Mouse (Mus musculus) inflammation-experienced regulatory T-cells, adult 6 months (primary cell): Measurements from ENCODE around the gene Stard10. TPM values are rescaled to one million over a fixed set of nuclear protein-coding genes. Genes with fewer than 3 reads are reported as not detected.
A peak's percentile ranks its signal among the peaks of the same experiment; 100 is the strongest.

Source experiments
- ATAC-seq: one replicate; pipeline ENCODE4 v1.8.0; 2017
- polyA plus RNA-seq, 3 experiments: library from polyadenylated mRNA; unstranded; fragments of 100-300 nt; shearing (Covaris generic); gene quantifications; one replicate each; pipeline ENCODE4 v1.2.1; 2017

Stard10 gene
- 1 to 10 TPM; 1.7 to 5.6 (median 2.0) TPM for polyA plus RNA-seq

- no peak for ATAC-seq
These were observed at the start of gene Stard10 for GRCm38 (mm10) chr7:101317014-101317413. Gene Stard10 (plus strand): TSS chr7:101317086.

- no peak for ATAC-seq
These were observed 49.2 kb upstream of the Stard10 start for GRCm38 (mm10) chr7:101267457-101268259.

DNA sequence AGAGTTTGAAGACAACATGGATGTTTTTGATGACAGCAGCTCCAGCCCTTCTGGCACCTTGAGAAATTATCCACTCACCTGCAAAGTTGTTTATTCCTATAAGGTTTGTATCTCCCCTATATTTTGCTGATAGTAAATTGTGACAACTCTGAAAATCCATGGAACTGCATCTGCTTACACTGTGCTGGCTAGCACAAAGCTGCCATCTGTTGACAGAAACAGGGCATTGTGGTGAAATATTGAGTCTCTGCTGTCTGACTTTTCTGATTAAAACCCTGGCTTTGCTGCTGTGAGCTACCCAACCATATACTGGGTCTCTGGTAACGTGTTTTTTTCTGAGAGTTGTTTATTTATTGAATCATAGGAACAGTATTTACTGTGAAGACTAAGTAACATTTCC is 45.3 kb upstream of the Stard10 start:
- no peak for ATAC-seq

DNA sequence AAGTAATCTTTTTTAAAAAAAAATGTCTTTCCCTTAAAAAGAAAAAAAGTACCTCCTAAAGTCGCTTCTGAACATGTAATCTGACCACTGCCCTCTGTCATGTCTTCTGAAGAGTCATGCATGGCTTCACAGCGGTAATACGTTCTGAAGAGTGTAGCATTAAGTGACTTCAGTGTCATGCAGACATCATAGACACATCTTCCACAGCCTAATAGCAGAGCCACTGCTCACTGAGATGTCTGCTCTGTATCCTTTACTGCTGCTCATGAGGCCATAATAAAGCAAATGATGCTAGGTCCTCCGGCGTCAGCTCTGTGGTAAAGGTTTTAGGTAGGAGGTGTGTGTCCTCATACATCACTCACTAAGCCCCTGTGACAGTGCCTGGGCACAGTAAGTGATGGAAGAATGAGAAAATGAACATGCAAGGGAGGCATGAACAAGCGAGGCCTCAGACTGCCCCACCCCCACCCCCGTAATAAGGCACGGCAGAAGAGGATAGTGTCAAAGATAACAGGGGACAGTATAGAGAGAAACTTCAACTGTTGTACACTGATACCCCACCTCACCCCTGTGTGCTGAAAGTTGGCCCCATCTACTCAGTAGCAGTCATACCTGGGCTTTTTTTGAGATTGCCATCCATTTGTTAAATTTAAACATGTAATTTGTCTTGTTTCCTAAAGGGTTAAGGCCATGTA is 44.3 kb upstream of the Stard10 start:
- no peak for ATAC-seq

GRCm38 (mm10) chr7:101282721-101283120 is 34.2 kb upstream of the Stard10 start:
- ATAC-seq = no peak

GRCm38 (mm10) chr7:101284504-101284903 is 32.4 kb upstream of the Stard10 start:
- no peak for ATAC-seq

DNA sequence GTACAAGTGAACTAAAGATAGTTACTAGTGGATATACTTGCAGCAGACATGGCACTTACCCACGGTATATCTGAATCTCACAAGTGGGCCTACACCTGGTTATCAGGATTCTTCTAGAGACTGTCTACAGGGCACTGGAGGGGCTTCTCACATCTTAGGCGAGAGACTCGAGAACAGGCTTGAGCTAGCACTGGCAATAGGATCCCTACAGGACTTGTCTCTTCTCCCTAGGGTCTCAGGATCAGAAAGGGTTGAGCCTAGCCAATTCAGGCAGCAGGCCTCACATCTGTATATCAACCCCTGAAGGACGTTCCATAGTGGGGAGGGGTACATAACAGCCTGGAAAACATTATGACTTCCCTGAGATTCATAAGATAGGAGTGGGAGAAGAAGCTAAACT is 30.0 kb upstream of the Stard10 start:
- ATAC-seq = no peak

- no peak for ATAC-seq
These were observed 29.1 kb upstream of the Stard10 start for GRCm38 (mm10) chr7:101287820-101288219.

DNA sequence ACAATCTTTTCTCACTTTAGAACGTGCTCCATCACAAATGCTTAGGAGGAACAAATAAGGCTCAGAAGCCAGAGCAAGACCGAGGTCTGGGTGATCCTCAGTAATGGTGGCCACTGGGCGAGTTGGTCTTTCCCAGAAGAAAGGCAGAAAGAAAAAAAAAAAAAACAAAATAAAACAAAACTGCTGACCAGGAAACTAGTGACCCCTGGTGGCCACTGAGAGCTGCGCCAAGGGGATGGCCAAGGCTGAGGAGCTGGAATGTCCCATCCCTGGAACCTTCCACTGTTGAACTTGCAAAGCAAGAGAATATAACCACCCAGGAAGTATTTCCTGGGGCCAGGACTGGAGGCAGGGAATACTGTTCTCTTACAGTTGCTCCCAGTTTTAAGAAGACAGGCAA is 28.4 kb upstream of the Stard10 start:
- ATAC-seq = no peak

- ATAC-seq = no peak
These were observed 26.5 kb upstream of the Stard10 start for GRCm38 (mm10) chr7:101290401-101290800.

GRCm38 (mm10) chr7:101291211-101291610 is 25.7 kb upstream of the Stard10 start:
- no peak for ATAC-seq

GRCm38 (mm10) chr7:101291641-101292040 is 25.2 kb upstream of the Stard10 start:
- no peak for ATAC-seq

- ATAC-seq = no peak
These were observed 24.8 kb upstream of the Stard10 start for GRCm38 (mm10) chr7:101292086-101292485.

GRCm38 (mm10) chr7:101292696-101293095 is 24.2 kb upstream of the Stard10 start:
- no peak for ATAC-seq

DNA sequence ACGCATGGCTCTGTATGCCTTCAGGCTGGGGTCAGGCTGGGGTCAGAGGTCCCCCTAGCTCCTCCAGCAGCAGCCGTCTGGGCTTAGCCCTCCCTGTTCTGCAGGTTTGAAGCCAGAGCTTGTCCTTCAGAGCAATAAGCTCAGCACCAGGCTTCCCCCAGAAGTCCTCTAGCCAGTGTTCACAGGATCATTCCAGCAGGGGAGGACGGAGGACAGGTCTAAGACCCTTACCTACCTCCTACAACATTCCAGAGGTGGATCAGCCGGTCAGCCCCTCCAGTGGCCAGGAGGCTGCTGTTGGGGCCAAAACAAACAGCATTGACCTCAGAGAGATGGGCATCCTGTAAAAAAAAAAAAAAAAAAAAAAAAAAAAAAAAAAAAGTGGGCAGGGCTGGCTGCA is 23.7 kb upstream of the Stard10 start:
- ATAC-seq = no peak

GRCm38 (mm10) chr7:101293611-101294010 is 23.3 kb upstream of the Stard10 start:
- ATAC-seq = no peak

DNA sequence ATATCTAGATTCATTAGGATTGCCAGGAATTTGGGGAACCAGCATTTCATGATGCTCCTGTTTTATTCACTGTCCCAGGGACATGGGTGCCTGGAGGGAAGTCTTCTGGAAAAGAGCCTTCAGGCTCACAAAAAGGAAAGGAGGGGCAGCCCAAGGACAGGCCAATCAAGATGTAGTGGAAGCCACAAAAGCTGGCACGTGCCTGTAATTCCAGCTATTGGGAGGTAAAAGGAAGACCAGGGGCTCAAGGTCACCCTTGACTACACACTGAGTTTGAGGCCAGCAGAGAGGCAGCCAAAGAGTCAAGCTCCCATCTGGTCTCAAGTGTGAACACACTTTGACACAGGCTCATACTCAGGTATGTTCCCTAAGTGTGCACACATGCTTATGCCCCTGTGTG is 21.4 kb upstream of the Stard10 start:
- no peak for ATAC-seq

GRCm38 (mm10) chr7:101296252-101297022 is 20.4 kb upstream of the Stard10 start:
- ATAC-seq = no peak

GRCm38 (mm10) chr7:101297023-101297405 is 19.9 kb upstream of the Stard10 start:
- no peak for ATAC-seq

DNA sequence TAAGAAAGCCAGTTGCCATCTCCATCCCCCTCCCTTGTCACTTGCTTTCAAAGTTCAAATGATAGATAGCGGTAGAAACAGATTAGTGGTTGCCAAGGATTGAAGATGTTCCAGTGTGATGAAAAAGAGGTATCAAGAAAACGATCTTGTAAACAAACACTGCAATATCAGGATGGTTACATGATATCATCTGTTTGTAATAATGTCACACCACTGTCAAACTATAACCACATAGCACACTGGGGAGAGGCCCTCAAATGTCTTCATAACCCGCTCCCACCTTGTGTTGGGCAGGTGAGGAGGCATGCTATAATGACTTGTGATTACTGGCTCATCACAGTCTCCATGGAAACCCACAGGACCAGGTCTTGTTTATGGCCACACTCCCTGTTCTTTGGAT is 18.5 kb upstream of the Stard10 start:
- no peak for ATAC-seq

DNA sequence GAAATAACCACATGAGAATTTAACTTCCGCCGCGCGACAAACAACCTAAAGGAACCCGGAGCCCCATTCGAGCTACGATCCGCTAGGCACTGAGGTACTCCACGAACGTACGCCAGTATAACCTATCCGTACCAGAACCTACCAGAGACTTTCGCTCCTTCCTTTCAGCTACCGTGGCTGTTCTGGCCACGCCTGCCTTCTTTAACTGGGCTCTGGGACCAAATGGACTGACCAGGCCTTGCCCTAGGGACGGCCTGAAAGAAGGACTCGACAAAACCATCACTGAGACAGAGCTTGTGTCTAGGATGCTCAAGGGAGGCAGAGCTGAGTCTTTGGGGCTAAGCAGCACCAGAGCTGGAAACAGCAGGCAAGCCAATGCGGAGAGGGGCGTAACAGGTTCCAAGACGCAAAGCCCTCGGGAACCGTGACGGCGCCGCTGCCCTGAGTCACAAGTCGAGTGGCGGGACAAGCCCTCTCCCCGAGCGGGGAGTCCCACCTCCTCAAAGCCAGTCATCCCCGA is 15.5 kb upstream of the Stard10 start:
- ATAC-seq = peak; percentile 41

DNA sequence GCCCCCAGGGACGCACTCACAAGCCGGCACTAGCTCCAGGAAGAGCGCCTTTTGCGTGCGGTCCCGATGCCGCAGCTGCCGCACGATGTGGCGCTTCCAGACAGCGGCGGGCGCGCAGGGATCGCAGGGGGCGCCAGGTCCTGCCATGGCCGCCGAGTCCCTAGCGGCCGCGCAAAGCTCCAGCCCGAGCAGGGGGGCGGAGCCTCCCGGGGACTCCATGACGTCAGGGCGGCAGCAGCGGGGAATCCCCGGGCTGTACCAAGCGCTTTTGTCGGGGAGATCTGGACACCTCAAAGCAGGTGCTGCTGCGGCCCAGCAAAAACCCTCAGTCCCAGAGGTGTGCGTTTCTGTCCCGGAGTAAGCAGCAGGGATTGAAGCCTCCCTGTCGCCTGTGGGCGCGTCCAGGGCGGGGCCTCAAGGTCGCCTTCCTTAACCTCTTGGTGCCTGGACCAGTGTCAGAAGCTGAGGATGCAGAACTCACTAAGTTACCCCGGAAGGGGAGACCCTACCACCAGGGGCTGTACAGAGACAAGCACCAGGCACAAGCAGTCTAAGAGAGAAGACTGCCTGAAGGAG is 14.9 kb upstream of the Stard10 start, which contains the start of gene Atg16l2:
TSS of gene Atg16l2 (minus strand) at position 371 of the 576 bp plus-strand sequence.
- ATAC-seq = peak; percentile 89

- ATAC-seq = no peak
These were observed 14.2 kb upstream of the Stard10 start for GRCm38 (mm10) chr7:101302691-101303090.
